Mouse (Mus musculus) Patski (cell line): ENCODE results near the gene Ptprm. TPM values are rescaled to one million over a fixed set of nuclear protein-coding genes. Genes with fewer than 3 reads are reported as not detected.

Source experiments
- ATAC-seq: fragments of 100-300 bp; one replicate; pipeline ENCODE4 v1.8.0; 2021
- CTCF ChIA-PET: fragments of 350-600 bp; sonication (Branson Sonifier 250); formaldehyde crosslinking; loops from one replicate; lab custom pipeline; 2022; ENCODE audit warnings: inconsistent platforms; lab: Charles Lee
- POLR2A ChIA-PET: fragments of 350-600 bp; sonication (Branson Sonifier 250); formaldehyde crosslinking; loops from one replicate; lab custom pipeline; 2022; ENCODE audit warnings: antibody characterized with exemption, inconsistent platforms; lab: Charles Lee
- DNase-seq: peaks from one replicate; pipeline ENCODE4 v3.0.0-alpha.2; 2011; ENCODE audit warnings: low read depth, low spot score
- H3K27me3 ChIP-seq: fragments of 371-371 bp; one replicate; pipeline ENCODE4 v1.5.1; 2021
- CTCF ChIP-seq: fragments of 100-300 bp; IDR thresholded peaks from one replicate; pipeline ENCODE4 v1.5.1; 2021
- in situ Hi-C: fragments of 300-500 bp; cut with MboI; formaldehyde crosslinking; loops from 3 replicates; pipeline ENCODE4 v1.11.1; 2018; ENCODE audit warnings: low pct_unique_long_range_greater_than_20kb, mixed read lengths
- polyA plus RNA-seq: library from polyadenylated mRNA; unstranded; gene quantifications from one replicate; pipeline ENCODE4 v1.2.3, GENCODE M21; 2021

Gene Ptprm
- polyA plus RNA-seq, 1 experiment from 2014 or later, result 43.7 TPM

DNA sequence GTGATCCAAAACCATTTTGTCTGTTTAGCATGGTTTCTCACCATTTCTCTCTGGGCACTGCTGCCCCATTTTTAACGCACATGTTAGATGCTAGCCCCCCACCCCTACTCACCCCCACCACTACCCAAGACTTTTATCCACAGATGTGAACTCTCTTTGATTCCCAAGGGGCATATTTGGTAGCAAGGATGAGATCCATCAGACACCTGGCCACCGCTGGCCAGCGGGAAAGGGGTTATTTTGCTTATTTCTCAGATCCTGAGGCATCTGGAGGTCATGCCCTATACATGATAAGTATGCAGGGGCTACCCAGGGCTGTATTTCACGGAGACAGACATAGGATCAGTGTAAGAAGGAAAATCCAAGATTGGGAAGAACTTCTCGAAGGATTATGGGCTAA, 654.4 kb downstream of the Ptprm start:
- DNase-seq (no peak), ATAC-seq (no peak)
- no peaks in the 10 kb centered on the region for H3K27me3 ChIP-seq
- ChIA-PET POLR2A (no interaction called here), CTCF (no interaction called here)
- TF ChIP-seq CTCF, result no peak
- in situ Hi-C loops, result loop anchor here (25.0 kb wide), 1 partner anchor 887 kb away; no protein-coding TSS in a partner anchor

DNA sequence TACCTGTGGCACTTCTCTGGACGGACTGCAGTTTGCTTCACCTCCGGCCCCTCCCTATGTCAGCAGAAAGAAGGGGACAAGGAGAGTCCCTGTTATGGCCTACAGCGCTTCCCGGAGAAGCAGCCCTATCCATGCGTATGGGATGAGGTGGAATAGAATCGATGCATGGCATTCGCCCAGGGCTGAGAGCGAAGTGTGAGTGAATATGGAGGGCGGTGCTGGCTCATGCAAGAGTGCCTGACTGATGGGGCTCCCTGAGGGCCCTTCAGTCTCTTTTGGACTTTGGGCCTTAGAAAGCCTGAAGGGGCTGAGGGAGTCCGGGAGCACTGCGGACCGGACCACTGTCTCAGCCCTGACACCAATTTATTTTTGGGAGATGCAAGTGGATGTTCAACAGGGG, 656.6 kb downstream of the Ptprm start:
- H3K27me3 ChIP-seq, result no peaks in the 10 kb centered on the region
- in situ Hi-C loops, result loop anchor here (25.0 kb wide), 1 partner anchor 890 kb away; no protein-coding TSS in a partner anchor
- no peak for TF ChIP-seq CTCF
- DNase-seq (no peak), ATAC-seq (no peak)
- POLR2A ChIA-PET, result no interaction called here
- CTCF ChIA-PET, result no interaction called here

DNA sequence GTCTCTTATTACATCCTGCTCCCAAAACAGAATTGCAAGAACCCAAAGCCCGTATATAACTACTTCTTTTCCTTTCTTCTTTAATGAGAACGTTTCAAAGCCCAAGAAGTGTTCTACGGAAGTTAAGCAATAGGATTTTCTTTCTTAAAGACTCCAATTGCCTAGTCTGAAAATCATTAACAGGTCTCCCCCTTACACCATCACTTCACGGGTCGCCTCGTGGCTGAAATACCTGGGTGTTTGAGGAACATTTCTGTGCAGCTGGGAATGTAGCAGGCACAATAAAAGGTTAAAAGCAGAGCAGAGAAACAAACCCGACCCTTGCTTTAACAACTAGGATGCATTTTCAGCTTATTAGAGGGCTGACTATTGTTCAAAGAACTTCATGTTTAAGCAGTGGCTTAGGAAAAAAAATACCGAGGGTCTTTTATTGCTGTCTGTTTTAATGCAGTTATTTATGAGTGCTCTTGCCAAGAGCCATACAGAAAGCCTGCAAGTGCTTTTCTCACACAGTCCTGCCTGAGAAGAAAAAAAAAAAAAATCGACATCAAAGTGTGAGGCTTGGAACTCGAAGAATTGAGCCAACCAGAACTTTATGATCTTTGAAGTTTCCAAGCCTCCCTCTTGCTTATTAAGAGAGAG, 657.6 kb downstream of the Ptprm start:
- POLR2A ChIA-PET, result no interaction called here
- CTCF ChIA-PET, result interaction anchor here (1.7 kb wide), 1 partner anchor 16 kb away, joined by 5 read pairs; no protein-coding TSS in a partner anchor
- DNase-seq (no peak), ATAC-seq (no peak)
- in situ Hi-C loops, result loop anchor here (25.0 kb wide), 1 partner anchor 891 kb away; no protein-coding TSS in a partner anchor
- H3K27me3 ChIP-seq, result no peaks in the 10 kb centered on the region
- TF ChIP-seq CTCF, result no peak

DNA sequence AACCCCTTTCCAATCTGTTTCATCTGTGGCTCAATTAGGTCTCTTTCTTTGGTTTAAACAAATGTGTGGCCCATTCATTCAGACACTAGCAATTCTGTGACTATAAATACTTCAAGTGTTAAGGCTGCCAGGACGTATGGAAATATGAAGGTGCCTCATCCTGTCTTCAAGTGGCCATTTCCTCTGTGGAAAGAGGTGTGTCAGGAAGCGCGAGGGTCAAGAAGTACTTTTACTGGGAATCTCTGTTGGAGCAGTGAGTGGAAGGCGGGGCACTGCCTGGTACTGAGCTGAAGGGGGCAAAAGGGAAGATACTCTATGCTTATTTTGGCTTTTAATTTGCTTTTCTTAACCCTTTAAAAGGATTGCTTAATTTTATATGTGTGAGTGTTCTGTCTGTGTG, 659.9 kb downstream of the Ptprm start:
- no peaks in the 10 kb centered on the region for H3K27me3 ChIP-seq
- POLR2A ChIA-PET, result no interaction called here

DNA sequence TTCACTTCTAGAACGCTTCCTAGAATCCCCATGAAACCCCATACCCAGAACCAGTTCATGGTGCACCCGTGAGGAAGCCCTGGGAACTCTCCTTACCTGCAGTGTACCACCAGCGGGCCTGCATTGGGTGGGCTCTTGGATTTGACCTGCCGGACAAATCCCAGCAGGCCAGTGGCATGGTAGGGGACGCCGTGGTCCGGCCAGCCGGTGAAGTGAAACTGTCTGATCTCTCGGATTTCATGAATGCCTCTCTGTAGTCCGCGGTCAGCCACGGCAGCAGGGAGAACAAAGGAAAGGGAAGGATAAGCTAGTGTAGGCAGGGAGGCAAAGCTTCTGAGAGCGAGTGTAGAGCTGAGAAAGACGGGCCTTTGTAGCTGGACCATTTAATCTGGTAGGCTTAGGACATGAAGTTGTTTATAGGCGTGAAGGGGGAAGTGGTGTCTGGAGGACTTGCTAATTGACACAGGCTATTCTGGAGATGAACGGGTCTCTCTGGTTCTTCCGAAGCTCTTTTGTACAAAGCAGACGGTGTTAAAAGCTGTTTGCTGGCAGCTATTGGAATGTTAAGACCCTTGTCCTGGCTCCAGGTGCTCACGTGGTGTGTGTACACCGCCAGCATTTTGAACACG, 660.5 kb downstream of the Ptprm start:
- ATAC-seq (no peak), DNase-seq (no peak)
- no peak for TF ChIP-seq CTCF
- in situ Hi-C loops, result loop anchor here (25.0 kb wide), 1 partner anchor 894 kb away; no protein-coding TSS in a partner anchor
- CTCF ChIA-PET, result interaction anchor here (1.0 to 1.1 kb wide), 2 partner anchors 10 to 13 kb away, joined by 3 read pairs; no protein-coding TSS in a partner anchor
- POLR2A ChIA-PET, result no interaction called here
- no peaks in the 10 kb centered on the region for H3K27me3 ChIP-seq

More for the DNA sequence above, 659.9 kb downstream of the Ptprm start:
- in situ Hi-C loops, result loop anchor here (25.0 kb wide), 1 partner anchor 893 kb away; no protein-coding TSS in a partner anchor
- DNase-seq, result no peak
- no peak for ATAC-seq
- no peak for TF ChIP-seq CTCF
- CTCF ChIA-PET, result interaction anchor here (1.0 to 1.1 kb wide), 2 partner anchors 10 to 13 kb away, joined by 3 read pairs; no protein-coding TSS in a partner anchor

DNA sequence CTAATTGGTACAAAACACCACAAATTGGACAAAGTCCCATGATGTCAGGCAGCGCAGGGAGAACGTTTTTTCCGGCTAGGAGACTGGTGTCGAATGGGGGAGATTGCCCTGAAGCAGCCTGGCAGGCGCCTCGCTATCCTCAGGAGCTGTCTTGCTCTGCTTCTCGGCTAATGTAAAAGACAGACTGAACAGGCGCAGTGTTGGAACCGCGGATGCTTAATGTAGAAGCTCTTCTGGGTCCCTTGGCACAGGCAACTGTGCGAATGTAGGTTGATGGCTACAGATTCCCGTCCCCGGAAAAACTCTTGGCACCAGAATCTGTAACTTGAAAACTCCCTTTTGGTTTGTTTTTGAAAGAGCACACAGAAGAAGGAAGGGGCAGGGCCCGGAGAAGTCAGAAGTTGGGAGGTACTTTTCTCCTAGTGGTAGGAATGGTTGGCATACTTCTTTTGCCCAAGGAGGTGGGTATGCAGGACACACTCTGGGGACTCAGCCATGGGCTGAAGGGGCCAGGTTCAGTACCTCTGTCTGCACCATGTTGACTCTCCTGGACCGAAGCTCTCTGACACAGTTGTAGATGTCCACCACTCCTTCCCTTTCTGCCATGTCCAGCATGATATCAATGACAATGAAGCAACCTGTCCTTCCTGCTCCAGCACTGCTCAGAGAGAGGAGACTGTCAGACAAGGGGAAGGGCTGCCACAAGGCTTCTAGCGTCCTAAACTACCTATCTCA, 661.1 kb downstream of the Ptprm start:
- in situ Hi-C loops, result loop anchor here (25.0 kb wide), 1 partner anchor 894 kb away; no protein-coding TSS in a partner anchor
- ChIA-PET POLR2A (no interaction called here), CTCF (interaction anchor here (1.1 kb wide), 1 partner anchor 9 kb away, joined by 3 read pairs; no protein-coding TSS in a partner anchor)
- ATAC-seq, result no peak
- no peak for TF ChIP-seq CTCF
- no peaks in the 10 kb centered on the region for H3K27me3 ChIP-seq
- DNase-seq, result no peak

DNA sequence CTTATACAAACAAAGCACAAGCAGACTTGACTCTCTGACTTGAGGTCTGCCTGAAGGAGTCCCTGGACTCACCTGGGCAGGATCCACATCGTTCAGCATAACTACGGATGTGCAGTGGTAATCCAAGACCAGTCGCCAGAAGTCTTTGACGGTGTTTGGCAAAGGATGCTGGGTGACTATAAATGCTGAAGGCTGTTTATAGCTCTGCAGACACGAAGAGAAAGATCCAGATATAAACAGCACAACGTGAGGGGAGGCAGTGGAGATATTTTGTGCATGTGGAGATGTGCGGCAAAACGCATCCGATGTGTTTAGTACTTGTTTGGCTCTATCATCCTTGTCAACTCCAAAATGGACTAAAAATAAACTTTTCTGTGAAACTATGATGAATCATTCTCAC, 666.1 kb downstream of the Ptprm start:
- ChIA-PET POLR2A (interaction anchor here (0.8 kb wide), 1 partner anchor 167 kb away, joined by 3 read pairs; no protein-coding TSS in a partner anchor), CTCF (interaction anchor here (1.4 kb wide), 1 partner anchor 67 kb away, joined by 3 read pairs; no protein-coding TSS in a partner anchor)
- in situ Hi-C loops, result loop anchor here (10.0 to 25.0 kb wide), 4 partner anchors 457 to 899 kb away; partner anchors contain the start of gene Ptprm
- no peak for TF ChIP-seq CTCF
- ATAC-seq (no peak), DNase-seq (no peak)
- no peaks in the 10 kb centered on the region for H3K27me3 ChIP-seq

DNA sequence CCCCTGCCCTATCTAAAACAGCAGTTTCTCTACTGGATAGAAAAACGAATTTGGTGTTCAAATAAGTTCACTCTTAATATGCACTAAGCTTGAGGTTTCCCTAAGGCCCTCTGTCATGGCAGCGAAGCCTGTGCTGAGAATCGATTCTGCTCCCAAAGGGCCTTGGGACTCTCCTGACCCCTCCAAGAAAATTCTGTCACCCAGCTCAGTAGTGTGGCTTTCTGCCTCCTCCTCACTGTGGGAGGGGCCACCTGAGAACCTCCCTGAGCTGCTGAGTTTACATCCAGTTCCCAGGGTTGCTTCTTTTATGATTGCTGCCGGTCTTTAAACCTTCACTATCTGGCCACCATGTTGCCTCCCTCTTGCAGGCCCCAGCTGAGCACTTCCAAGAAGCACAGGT, 666.7 kb downstream of the Ptprm start:
- H3K27me3 ChIP-seq, result no peaks in the 10 kb centered on the region
- DNase-seq (no peak), ATAC-seq (no peak)
- TF ChIP-seq CTCF, result no peak
- ChIA-PET CTCF (interaction anchor here (1.4 kb wide), 1 partner anchor 67 kb away, joined by 3 read pairs; no protein-coding TSS in a partner anchor), POLR2A (interaction anchor here (0.8 kb wide), 1 partner anchor 168 kb away, joined by 3 read pairs; no protein-coding TSS in a partner anchor)
- in situ Hi-C loops, result loop anchor here (10.0 to 25.0 kb wide), 4 partner anchors 457 to 900 kb away; partner anchors contain the start of gene Ptprm

DNA sequence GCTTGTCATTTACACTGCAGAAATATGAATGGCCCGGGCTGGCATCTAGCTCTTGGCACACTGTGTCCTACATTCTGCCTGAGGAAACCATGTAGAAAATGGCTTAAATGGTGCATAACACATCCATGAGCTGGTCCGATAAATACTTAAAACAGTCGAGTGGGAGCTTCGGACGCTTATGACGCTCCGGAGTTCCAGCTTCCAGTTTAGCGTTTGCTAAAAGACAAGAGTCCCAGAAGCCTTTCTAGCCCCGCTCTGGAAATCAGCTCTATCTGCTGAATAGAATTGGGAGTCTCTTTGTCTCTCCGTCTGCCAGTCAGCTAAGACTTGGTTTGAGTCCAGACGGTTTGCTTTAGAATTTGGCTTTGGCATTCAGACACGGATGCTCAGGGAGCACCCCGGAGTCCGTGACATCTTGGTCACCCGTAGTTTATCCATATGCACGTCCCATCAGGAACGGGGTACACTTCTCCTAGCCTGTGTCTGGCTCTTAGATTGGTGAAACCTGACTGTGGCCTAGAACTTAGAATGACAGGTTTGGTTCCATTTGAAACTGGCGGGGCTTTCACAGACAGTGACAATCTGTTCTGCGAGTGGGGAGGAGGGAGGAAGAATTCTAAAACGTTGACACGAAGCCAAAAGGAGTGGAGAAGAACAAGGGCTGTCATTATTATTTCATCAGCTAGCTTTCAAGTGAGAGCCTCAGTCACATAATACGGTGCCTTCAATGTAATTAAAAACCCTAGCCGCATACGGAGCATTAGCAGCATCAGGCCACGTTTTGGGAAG, 667.4 kb downstream of the Ptprm start:
- POLR2A ChIA-PET, result no interaction called here
- CTCF ChIA-PET, result interaction anchor here (1.4 kb wide), 1 partner anchor 68 kb away, joined by 3 read pairs; no protein-coding TSS in a partner anchor
- no peak for TF ChIP-seq CTCF
- no peaks in the 10 kb centered on the region for H3K27me3 ChIP-seq
- ATAC-seq, result no peak
- in situ Hi-C loops, result loop anchor here (10.0 to 25.0 kb wide), 4 partner anchors 458 to 900 kb away; partner anchors contain the start of gene Ptprm
- no peak for DNase-seq
